Mouse (Mus musculus): Measurements from ENCODE around the gene Gm42957.
A peak's percentile ranks its signal among the peaks of the same experiment; 100 is the strongest.
"Not testable (repeated sequence)": the region's sequence is repeated elsewhere in the genome, so short reads cannot be mapped to it uniquely, and the experiment has no call there.

Gm42957 gene

DNA sequence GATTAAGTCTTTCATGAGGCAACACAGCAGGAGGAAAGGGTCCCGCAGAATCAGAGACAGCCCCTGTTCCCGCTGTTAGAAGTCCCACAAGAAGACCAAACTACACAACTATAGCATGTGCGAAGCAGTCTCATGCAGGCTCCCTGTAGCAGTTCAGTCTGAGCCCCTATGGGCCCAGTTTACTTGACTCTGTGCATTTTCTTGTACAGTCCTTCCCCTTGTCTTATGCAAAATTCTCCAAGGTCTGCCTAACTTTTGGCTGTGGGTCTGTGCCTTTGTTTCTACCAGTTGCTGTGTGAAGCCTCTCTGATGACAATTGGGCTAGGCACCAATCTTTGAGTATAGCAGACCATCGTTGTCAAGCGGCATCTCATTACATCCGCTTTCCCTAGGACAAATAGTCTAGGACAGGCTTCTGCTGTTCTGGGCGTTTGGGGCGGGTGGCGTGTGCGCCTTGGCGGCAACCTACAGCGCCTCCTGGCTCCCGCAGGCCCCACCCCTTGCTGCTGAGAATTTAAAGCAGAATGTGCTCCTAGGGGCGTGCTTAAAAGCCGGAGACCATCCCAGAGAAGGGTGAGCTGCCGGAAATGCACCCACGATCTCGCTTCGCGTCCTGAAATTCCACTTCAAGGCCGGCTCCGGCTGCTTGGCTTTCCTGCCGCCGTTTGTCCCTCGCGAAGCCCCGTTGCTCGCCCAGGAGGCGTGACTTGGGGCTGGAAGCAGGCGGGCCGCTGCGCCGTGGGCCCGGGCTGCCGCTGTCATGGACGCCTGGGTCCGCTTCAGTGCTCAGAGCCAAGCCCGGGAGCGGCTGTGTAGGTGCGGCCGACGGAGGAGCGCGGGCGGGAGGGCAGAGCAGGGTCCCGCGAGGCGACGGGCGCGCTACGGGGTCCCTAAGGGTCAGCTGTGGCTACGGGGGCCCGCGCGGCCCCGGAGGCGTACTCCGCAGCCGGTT lies at the start of gene Gm42957, which contains the start of gene Pex11b:
Gene Gm42957 (plus strand): TSS at position 547 of the 952 bp plus-strand sequence.
Gene Pex11b (plus strand): TSS at position 449 of the 952 bp plus-strand sequence.
- DNase-seq (ENCODE audit: low read depth, low spot score): peak; percentile 83

DNA sequence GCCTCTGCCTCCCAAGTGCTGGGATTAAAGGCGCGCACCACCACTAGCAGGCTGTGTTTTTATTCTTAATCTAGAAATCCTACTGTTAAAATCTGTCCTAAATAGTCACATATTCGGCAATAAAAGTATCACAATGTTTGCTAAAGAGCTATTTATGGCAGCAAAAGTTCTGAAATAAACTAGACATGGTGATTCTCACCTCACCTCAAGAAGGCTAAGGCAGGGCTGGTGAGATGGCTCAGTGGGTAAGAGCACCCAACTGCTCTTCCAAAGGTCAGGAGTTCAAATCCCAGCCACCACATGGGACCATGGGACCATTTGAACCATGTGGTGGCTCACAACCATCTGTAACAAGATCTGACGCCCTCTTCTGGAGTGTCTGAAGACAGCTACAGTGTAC lies 44.6 kb upstream of the Gm42957 start:
- DNase-seq (ENCODE audit: low read depth, low spot score): no peak

DNA sequence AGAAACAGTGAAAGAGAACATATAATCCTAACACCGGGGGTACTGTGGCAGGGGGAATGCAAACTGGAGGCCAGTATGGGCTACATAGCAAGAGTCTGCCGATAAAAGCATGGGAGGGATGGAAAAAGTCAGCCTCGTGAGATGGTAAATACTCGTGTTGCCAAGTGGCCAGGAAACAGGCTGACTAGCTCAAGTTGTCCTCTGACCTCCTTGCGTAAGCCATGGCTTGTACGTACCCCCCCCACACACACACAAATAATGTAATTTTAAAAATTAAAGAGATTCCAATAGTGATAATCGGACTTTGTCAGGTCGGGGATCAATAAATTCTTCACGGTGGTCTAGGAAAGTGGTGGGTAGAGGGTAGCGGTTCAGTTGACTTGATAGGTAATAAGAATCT lies 41.9 kb upstream of the Gm42957 start:
- DNase-seq (ENCODE audit: low read depth, low spot score): no peak

DNA sequence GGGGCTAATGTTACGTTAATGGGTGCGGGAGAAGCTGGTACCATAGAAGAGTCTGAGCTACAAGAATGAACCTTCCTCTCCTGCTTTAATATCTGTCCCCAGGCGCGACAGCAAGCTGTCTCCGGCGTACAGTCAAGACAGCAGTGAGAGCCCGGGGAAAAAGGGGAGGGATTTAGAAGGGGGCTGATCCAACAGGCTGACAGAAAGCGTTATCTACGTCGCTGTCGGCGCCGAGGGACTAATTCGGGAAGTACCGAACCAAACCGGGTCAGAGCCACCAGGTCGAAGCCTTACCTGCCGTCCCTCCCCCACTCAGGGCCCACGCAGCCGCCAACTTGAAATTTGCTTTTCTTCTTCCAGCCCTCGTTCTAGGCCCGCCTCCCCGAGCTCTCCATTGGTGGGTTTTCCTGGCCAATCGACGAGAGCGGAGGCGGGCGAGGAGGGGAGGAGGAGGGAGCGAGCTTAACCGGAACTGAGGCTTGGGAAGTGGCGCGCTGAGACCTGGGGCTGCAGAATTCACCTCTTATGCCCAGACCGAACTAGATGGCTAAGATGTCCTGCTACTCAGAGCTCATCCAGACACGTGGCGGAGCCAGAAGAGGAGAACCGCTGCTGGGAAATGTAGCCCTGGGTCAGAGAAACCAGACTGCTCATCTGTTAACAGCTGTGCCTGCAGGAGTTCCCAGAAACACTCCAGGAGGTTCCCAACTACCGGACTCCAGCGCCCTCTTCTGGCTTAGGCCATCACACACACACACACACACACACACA lies 41.3 kb upstream of the Gm42957 start, which contains the start of gene Polr3gl:
Gene Polr3gl (minus strand): TSS at position 392 of the 771 bp plus-strand sequence.
- peak; percentile 88 for DNase-seq (ENCODE audit: low read depth, low spot score)

DNA sequence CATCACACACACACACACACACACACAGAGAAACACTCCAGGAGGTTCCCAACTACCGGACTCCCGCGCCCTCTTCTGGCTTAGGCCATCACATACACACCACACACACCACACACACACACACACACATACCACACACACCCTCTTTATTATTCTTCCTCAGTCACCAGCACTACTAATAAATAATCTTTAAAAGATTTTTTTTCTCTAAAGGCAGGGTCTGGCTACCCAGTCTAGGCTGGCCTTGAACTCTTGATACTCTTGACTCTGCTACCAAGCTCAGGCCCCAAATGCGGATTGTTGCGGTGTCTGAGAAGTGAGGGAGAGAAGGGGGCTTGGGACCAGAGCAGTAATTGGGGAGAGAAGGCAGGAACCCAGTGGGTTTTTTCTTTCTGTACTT lies 40.4 kb upstream of the Gm42957 start:
- DNase-seq (ENCODE audit: low read depth, low spot score): no peak

DNA sequence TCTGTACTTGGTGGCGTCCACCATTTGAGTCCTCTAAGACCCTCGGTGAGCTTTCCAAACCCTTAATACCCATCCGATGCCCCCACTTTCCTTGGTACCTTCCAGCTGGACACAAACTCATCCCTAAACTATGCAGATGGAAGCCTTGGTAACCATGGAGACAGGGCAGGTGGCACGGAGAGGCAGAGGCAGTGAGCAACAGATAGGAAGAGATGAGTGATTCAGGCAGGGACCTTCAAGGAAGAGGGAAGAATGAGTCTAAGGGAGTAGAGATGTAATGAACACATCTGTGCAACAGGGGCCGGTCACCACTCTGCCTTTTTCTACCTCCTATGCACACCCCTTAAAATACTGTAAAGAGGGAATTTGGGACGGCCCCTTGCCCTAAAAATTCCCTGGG lies 39.6 kb upstream of the Gm42957 start:
- no peak for DNase-seq (ENCODE audit: low read depth, low spot score)

DNA sequence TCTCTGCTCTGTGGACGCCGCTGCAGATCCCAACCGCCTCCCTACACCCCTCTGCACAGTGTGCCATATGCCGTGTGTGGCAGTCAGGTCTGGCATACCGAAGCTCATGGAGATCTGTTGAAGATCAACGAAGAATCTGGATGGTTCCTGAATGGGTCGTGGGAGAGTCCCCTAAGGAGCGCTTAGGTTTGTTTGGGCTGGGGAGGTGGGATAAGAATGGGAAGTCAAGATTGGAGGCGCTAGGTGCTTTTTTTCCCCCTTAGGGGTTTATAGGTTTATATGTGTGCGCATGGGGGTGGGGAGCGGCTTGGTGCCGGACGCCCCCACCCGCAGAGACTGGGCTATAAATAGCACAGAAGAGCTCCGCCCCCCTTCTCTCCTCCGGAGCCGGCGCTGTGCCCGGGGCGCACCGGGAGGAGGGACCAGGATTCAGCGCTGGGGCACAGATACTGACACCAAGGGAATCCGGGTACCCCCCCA lies 39.0 kb upstream of the Gm42957 start, which contains the start of gene Ankrd34a:
Gene Ankrd34a (plus strand): TSS at position 409 of the 480 bp plus-strand sequence.
- no peak for DNase-seq (ENCODE audit: low read depth, low spot score)

DNA sequence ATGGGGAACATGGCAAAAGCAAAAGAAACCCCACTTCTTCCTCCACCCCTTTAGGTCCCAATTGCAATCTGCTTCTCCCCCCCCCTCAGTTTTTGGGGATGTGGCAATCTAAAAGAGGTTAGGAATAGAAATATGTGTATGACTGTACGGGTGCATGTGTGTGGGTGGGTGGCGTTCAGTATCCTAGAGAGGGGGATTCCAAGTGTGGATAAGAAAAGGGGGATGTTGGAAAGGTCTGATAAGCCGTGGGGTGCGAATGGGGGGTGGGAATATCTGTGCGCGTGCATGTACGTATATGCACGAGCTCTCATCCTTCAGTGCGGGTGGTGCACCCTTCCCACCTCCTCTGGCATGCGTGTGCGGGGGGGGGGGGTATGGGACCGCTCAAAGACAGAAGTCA lies 38.4 kb upstream of the Gm42957 start:
- DNase-seq (ENCODE audit: low read depth, low spot score): no peak

DNA sequence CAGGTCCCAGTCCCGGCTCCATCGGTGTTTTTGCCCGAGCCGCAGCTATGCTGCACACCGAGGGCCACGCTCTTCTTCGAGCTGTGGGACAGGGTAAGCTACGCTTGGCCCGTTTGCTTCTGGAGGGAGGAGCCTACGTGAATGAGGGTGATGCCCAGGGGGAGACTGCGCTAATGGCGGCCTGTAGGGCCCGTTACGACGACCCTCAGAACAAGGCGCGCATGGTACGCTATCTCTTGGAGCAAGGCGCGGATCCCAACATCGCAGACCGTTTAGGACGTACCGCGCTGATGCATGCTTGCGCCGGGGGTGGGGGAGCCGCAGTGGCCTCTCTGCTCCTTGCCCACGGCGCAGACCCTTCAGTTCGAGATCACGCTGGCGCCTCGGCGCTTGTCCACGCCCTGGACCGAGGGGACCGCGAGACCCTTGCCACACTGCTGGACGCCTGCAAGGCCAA lies 37.8 kb upstream of the Gm42957 start:
- no peak for DNase-seq (ENCODE audit: low read depth, low spot score)

DNA sequence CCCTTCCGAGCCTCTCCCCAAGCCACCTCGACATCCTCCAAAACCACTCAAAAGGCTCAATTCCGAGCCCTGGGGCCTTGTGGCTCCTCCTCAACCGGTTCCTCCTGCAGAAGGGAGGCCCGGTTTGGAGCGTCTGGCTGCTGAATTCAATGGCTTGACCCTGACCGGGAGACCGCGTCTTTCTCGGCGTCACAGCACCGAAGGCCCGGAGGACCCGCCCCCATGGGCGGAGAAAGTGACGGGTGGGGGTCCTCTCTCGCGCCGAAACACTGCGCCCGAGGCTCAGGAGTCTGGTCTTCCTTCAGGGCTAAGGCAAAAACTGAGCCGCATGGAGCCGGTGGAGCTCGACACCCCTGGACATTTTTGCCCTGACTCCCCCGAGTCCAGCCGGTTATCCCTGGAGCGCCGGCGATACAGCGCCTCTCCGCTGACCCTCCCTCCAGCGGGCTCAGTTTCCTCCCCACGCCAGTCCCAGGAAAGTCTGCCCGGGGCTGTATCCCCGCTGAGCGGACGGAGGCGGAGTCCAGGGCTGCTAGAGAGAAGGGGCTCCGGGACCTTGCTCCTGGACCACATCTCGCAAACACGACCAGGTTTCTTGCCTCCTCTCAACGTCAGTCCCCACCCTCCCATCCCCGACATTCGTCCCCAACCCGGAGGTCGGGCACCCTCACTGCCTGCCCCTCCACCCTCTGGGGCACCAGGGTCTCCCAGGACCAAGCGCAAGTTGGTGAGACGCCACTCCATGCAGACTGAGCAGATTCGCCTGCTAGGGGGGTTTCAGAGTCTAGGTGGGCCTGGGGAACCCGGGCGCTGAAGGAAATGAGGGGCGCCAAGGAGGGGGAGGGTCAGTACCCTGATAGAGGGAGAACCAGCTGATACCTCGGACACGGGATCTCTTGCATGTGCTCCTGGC lies 36.9 kb upstream of the Gm42957 start:
- peak; percentile 61 for DNase-seq (ENCODE audit: low read depth, low spot score)

DNA sequence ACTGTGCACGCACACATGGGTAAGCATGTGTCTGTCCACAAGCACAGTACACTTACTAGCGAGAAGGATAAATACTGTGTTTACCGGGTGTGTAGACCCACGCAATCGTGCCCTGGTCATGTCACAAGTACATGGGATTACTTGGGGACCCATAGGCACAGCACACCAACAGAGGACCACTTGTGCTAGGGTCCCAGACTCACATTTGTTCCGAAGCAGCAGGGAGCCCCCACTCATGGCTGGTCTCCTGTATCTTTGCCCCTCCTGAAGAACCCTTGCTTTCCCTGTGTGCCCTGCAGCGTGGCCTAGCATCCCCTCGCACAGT lies 36.2 kb upstream of the Gm42957 start:
- DNase-seq (ENCODE audit: low read depth, low spot score): no peak

DNA sequence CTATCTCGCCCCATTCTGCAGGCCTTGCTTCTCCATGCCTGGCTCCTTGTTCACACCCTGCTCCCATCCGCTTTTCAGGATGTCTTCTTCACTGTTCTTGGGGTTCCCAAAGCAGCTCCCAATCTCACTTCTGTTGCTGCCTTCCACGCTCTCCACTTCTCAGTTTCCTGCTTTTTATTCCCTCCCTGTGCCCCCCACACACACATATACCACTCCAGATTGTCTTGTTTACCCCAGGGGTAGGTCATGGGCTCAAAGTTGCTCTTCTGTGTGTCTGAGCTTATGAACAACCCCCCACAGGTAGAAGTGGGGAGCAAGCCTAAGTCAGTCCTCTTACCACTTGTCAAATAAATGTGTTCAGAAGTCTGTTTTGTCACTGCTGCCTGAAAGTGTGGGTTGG lies 35.9 kb upstream of the Gm42957 start:
- DNase-seq (ENCODE audit: low read depth, low spot score): no peak

DNA sequence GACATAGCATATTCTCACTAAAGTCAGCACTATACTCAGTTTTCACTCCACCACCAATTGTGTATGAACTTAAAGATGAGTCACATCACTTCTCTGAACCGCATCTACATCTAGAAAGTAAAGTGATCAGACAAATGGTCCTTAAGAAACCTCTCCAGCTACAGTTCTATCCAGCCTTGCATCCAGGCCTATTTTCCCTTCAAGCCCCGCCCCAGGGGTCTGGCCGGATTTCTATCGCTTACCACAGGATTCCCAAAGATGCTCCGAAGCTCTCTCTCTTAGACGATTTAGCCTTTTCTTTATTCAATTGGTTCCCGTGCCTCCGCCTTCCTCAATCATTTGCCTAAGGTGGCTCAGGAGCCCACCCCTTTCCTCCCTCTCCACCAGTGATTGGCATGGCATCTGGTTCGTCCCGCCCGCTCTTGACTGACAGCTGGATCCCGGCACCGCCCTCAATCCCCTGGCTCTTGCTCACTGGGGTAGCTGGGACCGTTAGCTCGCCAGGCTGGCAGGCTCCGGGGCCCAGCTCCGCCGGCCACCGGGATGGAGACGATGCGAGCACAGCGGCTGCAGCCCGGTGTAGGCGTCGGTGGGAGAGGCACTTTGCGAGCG lies 34.5 kb upstream of the Gm42957 start, which contains the start of gene Lix1l:
Gene Lix1l (plus strand): TSS at position 511 of the 612 bp plus-strand sequence.
- peak; percentile 94 for DNase-seq (ENCODE audit: low read depth, low spot score)

DNA sequence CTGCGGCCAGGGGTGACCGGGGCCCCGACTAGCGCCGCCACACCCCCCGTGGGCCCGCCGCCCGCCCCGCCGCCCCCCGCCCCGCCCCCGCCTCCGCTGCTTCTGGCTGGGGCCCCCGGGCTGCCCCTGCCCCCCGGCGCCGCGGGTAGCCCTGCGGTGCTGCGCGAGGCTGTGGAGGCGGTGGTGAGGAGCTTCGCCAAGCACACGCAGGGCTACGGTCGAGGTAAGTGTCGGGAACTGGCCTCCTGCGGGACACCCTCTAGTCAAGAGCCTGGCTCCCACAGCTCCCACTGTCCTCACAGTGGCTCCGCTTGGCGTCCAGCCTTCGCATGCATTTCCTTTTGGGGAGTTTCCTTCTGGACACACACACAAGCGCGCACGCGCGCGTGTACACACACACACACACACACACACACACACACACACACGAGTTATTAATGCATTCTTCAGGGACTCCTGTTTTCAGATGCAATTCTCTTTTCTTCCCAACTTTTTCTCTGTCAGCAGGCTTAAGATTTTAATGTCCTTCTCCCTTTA lies 34.0 kb upstream of the Gm42957 start:
- DNase-seq (ENCODE audit: low read depth, low spot score): peak; percentile 46

DNA sequence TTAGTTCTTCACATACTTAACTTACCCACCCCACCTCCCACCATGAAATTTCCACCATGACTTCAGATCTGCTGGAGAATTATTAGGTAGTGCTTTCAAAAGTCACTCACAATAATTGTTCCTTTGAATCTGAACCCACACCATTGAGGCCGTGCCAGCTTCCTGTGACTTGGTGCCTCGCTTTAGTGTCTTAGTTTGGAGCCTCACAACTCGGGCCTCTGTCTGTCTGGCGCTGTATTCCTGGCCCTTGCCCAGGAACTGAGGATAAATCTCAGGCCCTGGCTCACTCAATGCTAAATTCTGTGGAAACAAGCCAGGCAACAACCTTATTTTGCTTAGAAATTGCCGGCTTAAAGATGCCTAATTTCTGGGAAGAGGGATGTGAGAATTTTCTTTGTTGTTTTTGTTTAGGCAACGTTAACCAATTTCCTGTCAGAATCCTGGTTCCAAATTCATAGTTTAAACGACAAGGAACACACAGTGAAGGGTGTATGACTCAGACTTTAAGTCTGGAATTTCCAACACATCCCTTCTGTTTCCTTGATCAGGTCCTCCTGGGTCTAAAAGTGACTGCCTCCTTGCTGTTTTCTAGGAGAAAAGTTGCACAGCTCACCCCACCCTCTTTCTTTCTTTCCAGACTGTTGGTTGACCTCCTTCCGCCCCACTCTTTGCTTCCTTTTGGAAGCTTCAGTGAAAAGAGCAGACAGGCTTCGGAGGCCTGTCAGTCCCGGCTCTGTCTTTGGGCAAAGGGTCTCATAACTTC lies 33.2 kb upstream of the Gm42957 start:
- DNase-seq (ENCODE audit: low read depth, low spot score): no peak

DNA sequence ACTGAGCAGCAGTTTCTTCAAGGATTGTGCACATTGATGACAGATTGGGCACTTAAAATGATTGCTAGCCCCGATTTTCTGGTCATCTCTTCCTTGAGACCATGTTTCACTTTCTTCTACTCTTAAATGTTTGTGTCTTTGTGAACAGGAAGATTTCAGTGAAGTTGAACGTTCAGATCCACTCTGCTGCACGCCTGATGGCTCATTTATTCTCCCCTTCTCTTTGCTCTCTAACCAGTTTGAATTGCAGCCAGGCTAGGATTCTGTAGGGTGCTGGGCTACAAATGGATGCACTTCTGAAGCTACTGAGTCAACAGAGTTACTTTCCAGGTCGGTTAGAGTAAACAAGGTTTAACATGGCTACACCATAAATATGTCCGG lies 32.6 kb upstream of the Gm42957 start:
- DNase-seq (ENCODE audit: low read depth, low spot score): no peak

DNA sequence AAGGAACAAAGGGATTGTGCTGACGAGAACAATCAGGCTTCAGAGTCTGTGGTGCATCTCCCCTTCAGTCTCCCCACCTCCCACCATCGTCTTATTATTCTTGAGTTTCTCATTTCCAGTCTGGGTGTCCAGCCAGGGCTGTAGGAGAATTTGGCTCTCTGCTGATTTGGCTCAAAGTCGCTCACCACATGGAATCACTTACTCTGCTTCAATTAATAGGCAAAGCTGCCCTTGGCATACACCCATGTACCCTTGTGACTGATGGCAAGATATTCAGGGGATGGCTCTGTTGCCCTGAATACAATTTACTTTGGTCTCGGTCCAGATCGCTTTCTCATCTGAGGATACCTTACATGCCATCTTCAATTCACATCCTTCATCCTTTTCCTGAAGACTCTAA lies 32.0 kb upstream of the Gm42957 start:
- no peak for DNase-seq (ENCODE audit: low read depth, low spot score)

DNA sequence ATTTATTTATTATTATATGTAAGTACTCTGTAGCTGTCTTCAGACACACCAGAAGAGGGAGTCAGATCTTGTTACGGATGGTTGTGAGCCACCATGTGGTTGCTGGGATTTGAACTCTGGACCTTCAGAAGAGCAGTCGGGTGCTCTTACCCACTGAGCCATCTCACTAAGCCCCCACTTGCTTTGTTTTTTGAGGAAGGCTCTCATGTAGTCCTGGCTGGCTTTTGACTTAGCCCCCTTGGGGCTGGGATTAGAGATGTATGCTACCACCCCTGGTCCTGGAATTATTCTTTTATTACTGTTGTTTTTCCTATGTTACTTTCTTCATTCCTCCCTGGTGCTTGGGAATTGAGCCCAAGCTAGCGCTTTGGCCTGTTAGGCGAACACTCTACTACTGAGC lies 29.3 kb upstream of the Gm42957 start:
- DNase-seq (ENCODE audit: low read depth, low spot score): not testable (repeated sequence)

DNA sequence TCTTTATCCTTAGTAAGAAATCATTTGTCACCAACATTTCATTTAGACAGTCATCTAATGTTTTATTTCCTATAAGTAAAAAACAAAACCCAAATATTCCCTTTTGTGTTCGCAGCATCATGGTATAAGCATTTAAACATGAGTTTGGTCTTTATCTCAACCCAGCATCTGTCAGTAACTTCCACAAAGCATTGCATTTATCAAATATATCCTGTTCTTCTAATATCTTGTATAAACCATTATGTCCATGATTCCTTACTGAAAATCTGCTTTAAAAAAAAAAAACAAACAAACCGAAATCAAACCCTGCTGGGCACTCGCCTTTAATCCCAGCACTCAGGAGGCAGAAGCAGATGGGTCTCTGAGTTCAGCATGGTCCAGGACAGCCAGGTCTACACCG lies 28.7 kb upstream of the Gm42957 start:
- no peak for DNase-seq (ENCODE audit: low read depth, low spot score)

DNA sequence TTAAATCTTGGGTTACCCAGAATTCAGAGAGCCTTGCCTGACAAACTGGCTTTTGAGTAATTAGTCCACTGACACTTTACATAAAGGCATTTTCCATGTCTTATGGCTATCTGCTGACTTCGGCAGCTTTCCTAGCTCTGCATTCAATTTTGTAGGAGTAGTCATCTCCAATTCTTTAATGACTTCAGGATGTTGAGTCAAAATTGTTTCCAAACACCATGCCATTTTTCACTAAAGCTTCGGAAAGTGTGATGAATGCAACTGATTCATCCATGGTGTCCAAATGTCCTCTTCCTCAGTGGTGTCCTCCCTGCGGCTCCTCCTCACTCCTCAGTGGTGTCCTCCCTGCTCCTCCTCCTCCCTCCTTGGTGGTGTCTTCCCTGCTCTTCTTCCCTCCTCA lies 17.3 kb upstream of the Gm42957 start:
- no peak for DNase-seq (ENCODE audit: low read depth, low spot score)

Measured in forelimb bud, embryonic 11.5 days (tissue).